Comparison of ENCODE assay signal across 32 mouse cellular contexts in genomic region chr3:107295672-107296360, GRCm38 (mm10). TPM values are rescaled to one million over a fixed set of nuclear protein-coding genes. Genes with fewer than 3 reads are reported as not detected.
"Had no signal": no experiment of that assay in that cellular context is flagged by ENCODE, and none has a peak within 500 bp of the region (broad histone marks: within the 10 kb centered on the region; RNA-seq: fewer than 3 reads in every experiment).

No protein-coding gene starts in this region.

- H3K4me1 ChIP-seq: hindbrain, embryonic 10.5 days; hindbrain, embryonic 13.5 days; hindbrain, embryonic 15.5 days had no signal

- H3K27ac ChIP-seq: gastrocnemius, adult 2 months; heart, adult 2 months; heart, embryonic 13.5 days; heart, embryonic 15.5 days; hindbrain, embryonic 10.5 days; hindbrain, embryonic 13.5 days; hindbrain, embryonic 15.5 days; hindbrain, postnatal 0 days; kidney, embryonic 15.5 days; kidney, postnatal 0 days; limb, embryonic 13.5 days; limb, embryonic 15.5 days; liver, embryonic 12.5 days; liver, embryonic 14.5 days had no signal

- H3K27me3 ChIP-seq: heart, embryonic 13.5 days; heart, embryonic 15.5 days; hindbrain, embryonic 13.5 days; hindbrain, embryonic 15.5 days; kidney, embryonic 15.5 days; limb, embryonic 13.5 days; limb, embryonic 15.5 days; liver, embryonic 12.5 days had no signal

- DNase-seq: gastrocnemius, adult 2 months; gastrocnemius, postnatal 10 days; gastrocnemius, postnatal 25 days; heart, adult 2 months; heart, postnatal 14 days; heart, postnatal 4 days; kidney, adult 11 months; kidney, adult 2 months; kidney, adult 9 months; kidney, postnatal 14 days; layer of hippocampus, adult 9-11 months; layer of hippocampus, postnatal 36 days; left cerebral cortex, postnatal 4 days had no signal

- H3K36me3 ChIP-seq: heart, embryonic 15.5 days; hindbrain, embryonic 15.5 days had no signal

- ATAC-seq: hindbrain, postnatal 0 days; liver, embryonic 12.5 days had no signal

- H3K9me3 ChIP-seq: heart, embryonic 13.5 days; heart, embryonic 15.5 days; hindbrain, embryonic 10.5 days; hindbrain, embryonic 13.5 days; hindbrain, embryonic 15.5 days; kidney, embryonic 15.5 days; limb, embryonic 13.5 days; limb, embryonic 15.5 days; liver, embryonic 12.5 days had no signal

- H3K4me3 ChIP-seq: gastrocnemius, adult 2 months; heart, adult 2 months; heart, embryonic 13.5 days; heart, embryonic 15.5 days; hindbrain, embryonic 10.5 days; hindbrain, embryonic 13.5 days; hindbrain, embryonic 15.5 days; kidney, embryonic 15.5 days; limb, embryonic 13.5 days; limb, embryonic 15.5 days; liver, embryonic 12.5 days had no signal

- H3K4me2 ChIP-seq: heart, embryonic 11.5 days; heart, embryonic 13.5 days; heart, embryonic 15.5 days; hindbrain, embryonic 13.5 days; hindbrain, embryonic 15.5 days; kidney, embryonic 15.5 days; limb, embryonic 13.5 days; limb, embryonic 15.5 days; liver, embryonic 12.5 days had no signal

- H3K9ac ChIP-seq: heart, embryonic 13.5 days; heart, embryonic 15.5 days; hindbrain, embryonic 13.5 days; hindbrain, embryonic 15.5 days; kidney, embryonic 15.5 days; limb, embryonic 13.5 days; limb, embryonic 15.5 days; liver, embryonic 12.5 days; liver, embryonic 14.5 days had no signal

RNA-seq across cellular contexts. Expression of gene Slc16a4, which starts 4.8 kb away (rescaled TPM):
- total RNA-seq: granulocyte monocyte progenitor cell, adult 5-6 weeks; liver, adult 2 months had no signal
- polyA plus RNA-seq: liver, adult 2 months had no signal

RNA-seq across cellular contexts. Expression of gene Prok1, which starts 56.3 kb away (rescaled TPM):
- total RNA-seq: gastrocnemius, adult 2 months; gastrocnemius, postnatal 25 days; granulocyte monocyte progenitor cell, adult 5-6 weeks; heart, adult 2 months; heart, postnatal 14 days; layer of hippocampus, postnatal 14 days; layer of hippocampus, postnatal 36 days; left cerebral cortex, postnatal 10 days; left cerebral cortex, postnatal 4 days had no signal
- polyA plus RNA-seq: heart, adult 2 months; heart, embryonic 11.5 days; heart, embryonic 13.5 days; heart, embryonic 15.5 days; heart, postnatal 0 days; hindbrain, embryonic 15.5 days; kidney, embryonic 15.5 days; limb, embryonic 11.5 days; liver, embryonic 12.5 days had no signal
